Mouse (Mus musculus): ENCODE results near the gene Suclg2.

- TF ChIP-seq CTCF (IDR thresholded peaks at IDR 0.05; ENCODE audit: low read depth, low read length) (no peak), POLR2A (IDR thresholded peaks at IDR 0.05; ENCODE audit: extremely low read depth, insufficient read depth, low read length) (no peak)
Measured at GRCm38 (mm10) chr6:95629071-95629470, 89.5 kb downstream of the Suclg2 start.

Data from liver, adult 2 months (tissue).